Mouse (Mus musculus): Measurements from ENCODE around the gene Wdr95.

Wdr95 gene

DNA sequence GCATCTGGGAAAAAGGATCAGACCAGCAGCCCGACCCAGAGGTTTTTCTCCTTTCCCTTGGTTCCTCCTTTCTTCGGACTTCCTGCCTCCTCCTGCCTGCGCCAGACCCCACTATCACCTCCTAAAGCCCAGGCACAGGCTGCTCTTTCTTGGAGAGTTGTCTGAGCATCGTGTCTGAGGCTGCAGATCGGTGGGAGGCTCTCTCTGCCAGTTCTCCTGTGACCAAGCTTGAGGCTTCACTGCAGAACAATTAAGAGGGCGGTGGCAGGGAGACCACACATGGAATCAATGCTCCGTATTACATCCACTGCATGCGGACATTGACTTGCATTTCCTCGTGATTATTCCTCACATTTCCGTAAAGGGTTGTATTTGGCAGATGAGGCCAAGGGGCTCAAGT, 49.0 kb downstream of the Wdr95 start:
- DNase-seq (ENCODE audit: low read depth, low spot score), result no peak

DNA sequence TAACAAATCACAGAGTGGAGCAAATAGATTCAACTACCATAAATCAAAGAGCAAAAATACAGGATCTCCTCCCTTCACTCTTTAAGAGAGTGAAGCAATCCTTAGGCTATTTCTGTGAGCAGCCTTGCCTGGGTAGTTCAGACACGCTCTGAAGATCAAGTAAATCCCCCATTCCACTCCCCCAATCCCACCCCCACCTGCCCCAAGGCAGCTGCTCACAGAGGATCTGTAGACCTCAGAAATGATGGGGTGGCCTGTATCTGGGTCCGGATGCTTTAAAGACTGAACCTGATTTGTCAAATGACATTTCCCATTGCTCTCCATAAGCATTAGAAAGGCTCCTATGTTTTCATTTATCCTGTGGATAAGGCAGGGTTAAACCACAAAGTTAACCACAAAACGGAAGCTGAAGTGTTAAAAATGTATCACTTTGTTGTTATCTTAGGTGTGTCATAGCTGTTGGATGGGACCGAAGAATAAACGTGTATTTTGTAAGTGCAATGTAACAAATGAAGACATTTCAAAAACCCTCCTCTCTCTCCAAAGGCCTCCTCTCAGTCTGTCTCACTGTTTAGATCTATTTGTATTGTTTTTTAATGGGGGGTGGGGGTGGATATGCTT, 54.3 kb downstream of the Wdr95 start:
- no peak for DNase-seq (ENCODE audit: low read depth, low spot score)

DNA sequence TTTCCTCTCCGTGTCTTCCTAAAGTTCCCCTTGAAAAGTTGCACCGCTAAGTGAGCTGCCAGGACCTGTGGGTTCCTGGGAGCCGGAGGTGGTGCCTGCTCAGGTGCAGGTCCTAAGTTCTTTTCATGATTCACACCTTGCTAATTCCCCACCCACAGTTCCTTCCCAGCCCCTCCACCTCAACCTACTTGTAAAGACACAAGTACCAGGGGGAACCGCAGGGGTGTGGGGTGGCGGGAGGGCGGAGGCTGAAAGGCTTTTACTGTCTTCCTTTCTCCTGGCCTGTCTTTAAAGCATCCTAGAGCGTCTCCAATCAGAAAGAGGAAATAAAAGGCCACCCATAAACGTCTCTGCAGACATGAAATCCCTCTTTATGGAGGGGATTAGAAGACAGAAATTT, 55.0 kb downstream of the Wdr95 start:
- DNase-seq (ENCODE audit: low read depth, low spot score), result no peak

DNA sequence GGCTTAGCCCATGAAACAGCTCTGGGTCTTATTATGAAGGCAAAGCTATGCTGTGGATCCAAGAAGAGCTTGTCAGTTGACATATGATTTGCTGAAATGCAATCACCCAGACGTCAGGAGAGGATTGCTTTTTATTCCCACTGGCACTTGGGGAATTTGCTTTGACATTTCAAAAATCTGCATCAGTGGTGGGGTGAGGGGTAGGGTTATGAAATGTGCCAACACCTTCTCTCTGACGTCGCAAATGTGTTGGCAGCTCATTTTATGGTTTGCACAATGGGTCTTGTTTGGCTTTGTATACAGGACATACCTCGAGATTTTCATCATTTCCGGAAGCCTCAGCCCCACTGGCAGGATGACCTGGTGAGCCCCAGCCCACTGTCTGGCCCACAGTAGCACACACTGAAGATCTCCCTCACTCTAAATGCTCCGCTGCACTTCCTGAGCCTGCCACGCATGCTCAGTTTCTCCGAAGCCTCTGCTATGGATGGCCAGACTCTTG, 55.7 kb downstream of the Wdr95 start:
- DNase-seq (ENCODE audit: low read depth, low spot score), result no peak

DNA sequence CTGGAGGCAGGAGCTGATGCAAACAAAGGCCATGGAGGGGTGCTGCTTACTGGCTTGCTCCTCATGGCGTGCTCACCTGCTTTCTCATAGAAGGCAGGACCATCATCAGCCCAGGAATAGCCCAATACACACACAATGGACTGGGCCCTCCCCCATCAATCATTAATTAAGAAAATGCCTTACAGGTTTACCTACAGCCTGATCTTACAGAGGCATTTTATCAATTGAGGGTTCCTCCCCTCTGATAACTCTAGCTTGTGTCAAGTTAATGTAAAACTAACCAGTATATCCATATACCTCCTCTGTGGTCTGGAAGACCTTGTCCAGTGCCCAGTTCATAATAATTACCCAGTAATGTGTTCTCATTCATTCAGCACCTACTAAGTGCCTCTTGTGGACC, 56.8 kb downstream of the Wdr95 start:
- no peak for DNase-seq (ENCODE audit: low read depth, low spot score)

DNA sequence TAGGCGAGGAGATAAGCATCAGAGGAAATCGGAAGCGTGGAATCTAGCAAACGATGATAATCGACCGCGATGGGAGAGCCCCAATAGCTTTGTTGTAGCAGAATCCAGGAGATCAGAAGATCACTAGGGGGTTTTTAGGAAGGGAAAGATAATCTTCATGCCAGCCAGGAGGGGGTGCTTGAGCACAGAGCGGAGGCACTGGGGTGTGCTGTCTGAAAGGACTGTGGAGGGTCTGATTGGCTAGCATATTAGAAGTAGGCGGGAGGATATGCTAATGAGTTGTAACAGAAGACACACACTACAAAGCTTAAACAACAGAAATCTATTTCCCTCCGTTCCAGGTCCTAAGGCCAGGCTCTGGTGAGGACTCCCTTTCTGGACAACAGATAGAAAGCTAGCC, 57.4 kb downstream of the Wdr95 start:
- DNase-seq (ENCODE audit: low read depth, low spot score), result no peak

DNA sequence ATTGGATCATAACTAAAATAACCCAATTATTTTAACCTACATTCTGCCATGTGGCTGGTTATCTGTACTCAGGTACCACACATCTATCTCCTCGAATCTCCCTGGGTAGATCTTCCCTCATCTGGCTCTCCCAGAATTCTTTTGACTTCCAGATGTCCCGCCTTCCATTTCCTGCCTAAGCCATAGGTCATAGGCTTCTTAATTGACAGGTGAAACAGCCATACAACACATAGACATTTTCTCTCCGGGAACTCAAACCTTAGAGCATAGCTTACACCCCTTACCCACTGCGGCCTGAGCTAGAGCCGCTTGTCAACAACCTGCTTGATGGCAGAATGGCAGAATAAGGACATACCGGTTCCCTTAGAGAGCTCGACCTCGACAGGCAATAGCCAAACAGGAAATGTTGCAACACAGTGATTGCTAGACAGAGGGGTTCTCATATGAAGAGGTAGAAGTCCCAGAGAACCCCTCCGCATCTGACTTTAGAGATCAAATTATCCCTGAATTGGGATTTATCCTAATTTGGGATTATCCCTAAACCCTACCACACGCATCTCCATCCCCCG, 58.9 kb downstream of the Wdr95 start:
- no peak for DNase-seq (ENCODE audit: low read depth, low spot score)

DNA sequence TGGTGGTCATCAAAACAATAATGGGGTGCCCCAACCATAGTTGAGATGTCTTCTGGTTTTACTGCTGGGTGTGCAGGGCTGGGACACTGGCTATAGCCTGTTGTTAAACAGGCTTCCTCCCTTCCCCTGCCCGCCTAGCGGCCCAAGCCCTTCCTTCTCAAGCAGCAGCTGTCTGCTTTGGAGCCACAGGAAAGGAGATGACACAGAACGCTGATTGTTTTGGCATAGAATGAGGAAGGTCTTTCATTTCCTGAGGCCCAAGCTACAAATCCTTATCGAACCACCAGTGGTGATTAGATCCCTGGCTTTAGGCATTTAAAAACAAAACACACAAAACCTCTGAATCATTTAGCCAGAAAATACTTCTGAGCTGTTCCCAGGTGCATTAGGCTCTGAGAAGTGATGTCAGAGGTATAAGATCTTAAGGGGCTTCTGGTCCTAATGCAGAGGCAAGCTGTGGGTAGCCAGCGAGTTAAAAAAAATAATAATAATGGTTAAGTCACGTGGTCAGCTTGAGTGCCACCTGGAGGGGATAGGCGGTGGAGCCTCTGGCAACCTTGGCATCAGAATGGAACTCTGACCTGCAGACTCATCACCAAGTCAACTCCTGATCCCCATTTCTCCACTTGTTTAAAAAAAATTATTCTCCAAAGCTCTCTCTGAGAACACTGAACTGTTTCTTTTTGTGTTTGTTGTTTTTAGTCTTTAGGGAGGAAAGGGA, 60.5 kb downstream of the Wdr95 start:
- DNase-seq (ENCODE audit: low read depth, low spot score), result no peak

DNA sequence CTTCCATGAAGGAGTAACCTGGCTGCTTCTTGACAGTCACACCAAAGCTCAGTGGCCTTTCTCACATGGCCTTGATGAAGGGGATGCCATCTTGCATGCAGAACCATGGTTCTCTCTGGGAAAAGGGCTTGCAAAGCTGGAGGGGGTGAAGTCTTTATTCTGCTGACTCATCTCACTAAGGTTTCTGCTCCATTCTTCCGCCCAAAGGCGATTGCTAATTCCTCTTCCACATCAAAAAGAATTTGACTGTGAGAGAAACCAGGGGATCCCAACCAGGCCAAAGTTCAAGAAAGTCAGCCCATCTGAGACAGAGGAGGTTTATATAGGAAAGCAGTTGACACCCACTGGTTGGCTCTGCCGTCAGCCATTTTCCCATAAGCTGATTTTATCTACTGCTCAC, 61.5 kb downstream of the Wdr95 start:
- DNase-seq (ENCODE audit: low read depth, low spot score), result no peak

DNA sequence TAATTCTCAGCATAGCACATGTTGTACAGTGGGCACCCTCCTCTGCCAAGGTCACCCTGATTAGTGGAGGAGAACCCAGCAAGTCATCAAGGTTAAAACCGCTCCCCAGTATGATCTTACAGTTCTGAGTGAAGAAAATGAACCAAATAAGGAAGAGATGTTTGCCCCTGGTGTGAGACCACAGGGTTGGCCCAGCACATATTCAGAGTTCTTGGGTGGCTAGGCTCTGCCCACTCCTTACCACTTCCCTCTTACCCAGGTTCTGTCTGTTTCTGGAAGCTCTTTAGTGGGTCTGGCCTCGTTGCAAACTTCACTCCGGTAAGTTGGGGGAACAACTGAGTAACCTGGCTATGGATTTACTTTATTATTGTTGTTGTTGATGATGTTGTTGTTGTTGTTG, 65.7 kb downstream of the Wdr95 start:
- DNase-seq (ENCODE audit: low read depth, low spot score), result no peak

DNA sequence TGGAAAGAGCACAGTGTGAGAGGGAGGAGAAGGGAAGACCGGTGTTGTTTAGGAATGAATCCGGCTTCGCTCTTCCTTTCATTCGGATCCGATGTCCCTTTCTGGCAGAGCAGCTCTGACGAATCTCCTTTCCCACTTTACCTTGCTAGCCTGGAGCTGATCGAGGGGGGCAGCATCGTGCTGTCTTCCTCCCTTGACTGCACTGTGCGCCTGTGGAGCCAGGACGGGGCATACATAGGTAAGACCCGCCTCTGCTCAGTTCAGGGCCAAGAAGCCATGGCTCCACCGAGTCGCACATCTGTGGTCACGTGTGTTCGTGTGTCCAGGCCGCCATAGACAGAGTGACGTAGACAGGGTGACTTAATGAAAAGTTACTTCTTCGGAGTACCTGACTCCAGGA, 68.9 kb downstream of the Wdr95 start:
- no peak for DNase-seq (ENCODE audit: low read depth, low spot score)

DNA sequence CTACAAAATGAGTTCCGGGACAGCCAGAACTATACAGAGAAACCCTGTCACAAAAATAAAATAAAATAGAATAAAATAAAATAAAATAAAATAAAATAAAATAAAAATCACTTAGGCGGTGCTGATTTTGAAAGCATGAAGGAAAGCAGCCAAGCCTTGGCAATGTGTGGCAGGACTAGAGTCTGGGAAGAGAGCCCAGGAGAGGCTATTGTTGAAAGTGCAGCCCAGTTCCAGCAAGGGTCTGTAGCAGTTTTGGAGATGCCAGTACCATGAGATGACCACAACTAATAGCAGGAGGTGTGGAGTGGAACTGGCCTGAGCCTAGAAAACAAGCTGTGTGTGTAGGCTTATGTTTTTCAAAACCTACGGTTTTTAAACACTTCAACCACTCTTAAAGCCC, 73.5 kb downstream of the Wdr95 start:
- DNase-seq (ENCODE audit: low read depth, low spot score), result no peak

DNA sequence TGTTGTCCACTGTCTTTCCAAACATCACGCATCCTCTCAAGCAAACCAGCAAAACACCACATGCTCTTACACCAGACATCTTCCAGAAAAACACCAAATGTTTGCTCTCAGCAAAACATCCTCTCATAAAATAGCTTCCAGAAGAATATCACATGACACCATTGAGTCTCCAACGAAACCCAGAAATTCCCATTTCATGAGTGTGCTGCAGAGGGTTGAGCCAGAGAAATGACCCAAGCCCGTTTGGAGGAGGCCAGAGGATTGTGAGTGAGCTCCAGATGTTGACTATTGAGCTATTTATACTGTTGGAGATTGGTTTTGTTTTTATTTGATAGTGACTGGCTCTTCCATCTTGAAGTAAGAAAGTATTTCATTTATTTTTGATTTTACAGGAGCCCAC, 74.8 kb downstream of the Wdr95 start:
- no peak for DNase-seq (ENCODE audit: low read depth, low spot score)

DNA sequence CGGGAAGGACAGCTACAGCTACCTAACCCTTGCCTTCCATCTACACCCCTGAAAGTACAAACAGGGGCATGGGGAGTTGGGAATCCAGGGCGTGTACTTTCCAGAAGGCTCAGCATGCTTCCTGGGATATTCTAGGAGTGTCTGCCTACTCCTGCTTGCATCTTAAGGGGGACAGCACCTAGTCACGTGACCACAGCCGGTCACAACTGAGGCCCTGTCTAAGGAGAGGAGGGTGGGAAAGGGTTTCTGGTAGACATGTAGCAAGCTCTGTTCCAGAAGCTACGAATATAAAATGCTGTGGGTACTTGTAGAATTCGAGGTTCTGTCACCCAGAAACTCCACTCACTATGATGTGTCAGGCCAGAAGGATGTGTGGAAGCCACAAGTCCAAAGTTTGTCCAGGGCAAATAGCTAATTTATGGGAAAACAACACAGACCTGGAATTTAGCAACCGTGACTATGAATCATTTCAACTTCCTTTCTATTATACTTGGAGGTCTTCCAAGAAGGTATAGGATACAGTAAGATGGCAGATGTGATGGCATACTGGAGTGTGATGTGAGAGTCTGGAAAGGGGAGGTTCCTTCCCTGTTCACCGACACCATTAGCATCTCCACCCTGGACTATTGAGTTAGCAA, 78.7 kb downstream of the Wdr95 start:
- no peak for DNase-seq (ENCODE audit: low read depth, low spot score)

DNA sequence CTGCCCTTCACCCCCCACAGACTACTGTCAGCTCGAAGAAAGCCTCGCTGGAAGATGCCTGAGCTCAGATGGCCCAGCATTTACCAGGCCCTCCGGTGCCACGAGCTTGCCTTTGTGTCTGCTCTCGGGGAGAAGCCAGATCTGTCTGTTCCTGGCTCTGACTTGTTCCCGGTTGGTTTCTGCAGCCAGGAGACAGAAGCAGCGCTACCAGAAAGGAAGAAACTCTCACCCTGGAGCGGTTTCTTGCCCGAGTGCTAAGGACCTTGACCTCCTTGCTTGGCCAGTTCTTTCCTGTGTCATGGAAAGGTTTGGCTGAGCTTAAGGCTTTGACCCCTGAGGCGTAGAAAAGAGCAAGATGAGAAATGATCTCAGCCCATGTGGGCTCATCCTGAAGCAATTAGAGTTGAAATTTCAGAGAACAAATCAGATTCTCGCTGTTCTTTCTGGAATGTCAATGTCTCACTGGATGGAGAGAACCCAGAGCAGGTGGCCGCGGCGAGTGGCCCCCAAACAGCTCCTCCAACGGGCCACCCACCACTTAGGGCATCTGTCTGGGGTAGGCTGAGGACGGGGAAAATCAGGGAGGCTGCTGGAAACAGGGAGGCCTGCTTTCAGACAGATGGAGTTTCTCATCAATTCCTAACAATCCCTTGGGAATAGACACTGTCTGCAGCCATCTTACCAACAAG, 83.1 kb downstream of the Wdr95 start:
- no peak for DNase-seq (ENCODE audit: low read depth, low spot score)

DNA sequence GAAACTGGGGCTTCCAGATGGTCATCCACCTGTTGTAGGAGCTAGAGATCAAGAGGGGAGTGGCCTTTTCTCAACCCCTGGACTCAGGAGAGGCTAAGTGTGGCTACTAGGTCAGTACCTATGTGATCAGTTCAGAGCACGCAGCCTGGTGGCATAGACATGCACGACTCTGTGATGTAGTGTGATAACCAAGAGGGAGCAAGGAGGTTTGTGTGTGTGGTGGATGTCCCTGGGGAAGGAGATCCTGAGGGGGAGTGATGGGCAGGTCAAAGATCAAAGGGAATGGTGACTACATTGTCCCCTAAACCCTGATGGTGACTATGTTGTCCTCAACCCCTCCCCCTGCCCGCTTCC, 83.7 kb downstream of the Wdr95 start:
- no peak for DNase-seq (ENCODE audit: low read depth, low spot score)

DNA sequence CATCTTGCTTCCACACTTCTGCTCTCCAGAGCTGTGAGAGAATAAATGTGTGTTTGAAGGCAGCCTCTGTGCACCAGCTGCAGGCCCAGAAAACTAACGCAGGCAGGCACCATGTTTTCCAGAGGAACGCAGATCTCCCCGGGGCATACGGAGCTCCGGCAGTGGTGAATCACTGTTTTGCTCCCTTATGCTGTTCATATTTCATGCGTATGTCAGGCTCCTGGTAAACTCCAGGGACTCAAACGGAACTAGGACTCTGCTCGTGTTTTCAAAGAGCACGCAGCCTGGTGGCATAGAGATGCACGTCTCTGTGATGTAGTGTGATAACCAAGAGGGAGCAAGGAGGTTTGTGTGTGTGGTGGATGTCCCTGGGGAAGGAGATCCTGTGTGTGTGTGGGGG, 84.3 kb downstream of the Wdr95 start:
- no peak for DNase-seq (ENCODE audit: low read depth, low spot score)

DNA sequence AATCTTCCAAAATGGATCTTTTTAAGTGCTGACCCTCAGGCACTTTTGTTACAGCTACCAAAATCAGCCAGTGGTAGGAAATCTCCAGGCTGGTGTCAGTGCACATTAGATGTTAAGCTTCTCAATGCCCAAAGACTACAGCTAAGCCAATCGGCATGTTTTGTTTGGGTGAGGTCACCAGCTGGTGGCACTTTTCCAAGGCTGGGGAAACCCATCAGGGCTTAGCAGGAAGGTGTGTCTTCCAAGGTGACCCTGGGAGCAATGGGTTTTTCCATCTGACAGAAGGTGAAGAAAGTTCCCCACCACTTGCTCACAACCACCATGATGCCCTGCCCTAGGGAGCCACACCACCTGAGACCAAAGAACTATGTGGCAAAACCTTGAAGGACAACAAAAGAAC, 87.7 kb downstream of the Wdr95 start:
- no peak for DNase-seq (ENCODE audit: low read depth, low spot score)

DNA sequence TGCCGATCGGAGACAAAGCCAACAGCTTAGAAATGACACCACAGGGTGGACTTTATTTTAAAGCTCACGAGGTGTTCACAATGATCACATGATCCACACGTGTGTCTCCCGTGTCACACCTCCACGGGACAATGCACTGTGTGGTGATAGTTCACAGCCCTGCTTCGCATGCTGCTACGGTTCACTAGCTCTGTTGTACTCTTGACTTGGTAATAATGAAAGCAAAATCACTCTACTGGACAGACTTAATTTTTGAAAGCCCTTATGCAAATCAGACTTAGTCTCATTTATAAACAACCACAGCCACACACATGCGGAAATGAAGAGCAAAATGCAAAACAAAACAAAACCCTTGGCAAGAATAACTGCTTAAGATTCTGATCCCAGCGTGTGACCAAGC, 88.3 kb downstream of the Wdr95 start:
- DNase-seq (ENCODE audit: low read depth, low spot score), result no peak

DNA sequence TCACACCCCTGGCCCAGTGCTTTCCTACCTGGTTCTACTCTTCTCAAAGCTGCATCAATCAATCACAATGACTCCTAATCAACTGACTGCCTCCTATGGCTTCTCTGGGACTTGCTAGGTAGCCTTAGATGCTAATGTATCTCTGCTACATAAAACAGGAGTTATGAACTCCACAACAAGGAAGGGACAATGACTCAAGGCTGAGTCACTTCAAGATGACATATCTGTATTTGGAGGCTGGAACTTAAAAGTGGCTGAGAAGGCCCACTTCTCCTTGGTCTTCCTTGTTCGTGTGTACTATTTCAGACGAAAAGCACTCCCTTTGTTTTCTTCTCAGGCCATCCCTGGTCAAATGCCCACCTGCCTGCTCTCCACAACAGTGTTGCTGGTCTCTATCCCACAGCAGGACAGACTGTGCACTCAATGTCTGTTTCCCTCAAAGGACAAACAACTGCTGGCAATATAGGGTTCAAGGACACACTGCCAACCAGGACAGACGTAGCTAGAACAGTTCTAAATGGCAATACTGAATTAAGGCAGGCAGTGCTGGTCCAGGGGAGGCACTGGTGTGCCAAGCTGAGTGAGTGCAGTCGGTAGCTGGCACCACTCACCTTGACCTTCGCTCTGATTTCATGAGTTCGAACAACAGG, 89.4 kb downstream of the Wdr95 start:
- DNase-seq (ENCODE audit: low read depth, low spot score), result no peak

DNA sequence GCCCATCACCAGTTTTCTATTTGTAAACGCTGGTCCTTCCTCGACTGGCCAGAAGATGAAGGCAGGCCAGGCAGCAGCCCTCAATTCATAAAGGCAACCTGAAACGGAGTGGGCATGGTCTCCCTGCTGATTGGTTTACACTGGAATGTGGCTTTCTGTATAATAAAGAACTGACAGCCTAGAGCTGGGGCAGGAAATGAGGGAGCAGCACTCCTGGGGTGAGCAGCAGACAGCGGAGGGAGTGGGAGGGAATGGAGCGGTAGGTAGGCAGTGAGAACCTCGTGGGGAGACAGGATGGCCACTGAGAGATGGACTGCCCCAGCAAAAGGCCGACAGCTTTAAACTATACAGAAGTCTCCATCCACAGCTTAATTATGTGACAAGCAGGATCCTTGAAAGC, 93.7 kb downstream of the Wdr95 start:
- DNase-seq (ENCODE audit: low read depth, low spot score), result no peak

DNA sequence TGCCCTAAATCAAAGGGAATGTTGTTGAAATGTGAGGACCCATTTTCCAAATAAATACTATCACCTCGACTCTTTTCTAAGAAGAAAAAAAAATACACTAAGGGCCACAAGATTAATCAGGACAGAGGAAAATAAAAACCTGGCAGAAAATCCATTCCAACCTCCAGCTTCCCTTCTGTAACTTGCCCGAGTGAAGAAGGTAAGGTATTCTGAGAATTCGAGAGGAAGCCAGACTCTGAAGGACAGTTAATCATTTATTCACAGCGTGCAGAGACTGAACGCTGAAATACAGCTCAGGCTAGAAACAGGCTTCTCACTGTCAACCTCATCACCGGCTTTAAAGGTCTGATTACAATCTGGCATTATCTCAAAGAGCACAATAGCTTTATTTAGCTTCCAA, 94.2 kb downstream of the Wdr95 start:
- no peak for DNase-seq (ENCODE audit: low read depth, low spot score)

All from c-Kit-negative CD71-positive TER-119-positive erythroid progenitor cells, embryonic 14.5 days (primary cell).